Mouse (Mus musculus) neural tube, embryonic 11.5 days (tissue): ENCODE results near the gene Cd5. TPM values are rescaled to one million over a fixed set of nuclear protein-coding genes. Genes with fewer than 3 reads are reported as not detected.

ENCODE experiments used
- polyA plus RNA-seq: library from polyadenylated mRNA; unstranded; fragments of >200 nt; fragmentation: Nextera tagmentation; extraction: Ambion mirVana; gene quantifications from 2 replicates; pipeline ENCODE4 v1.2.1, GENCODE M21; 2014

Cd5 gene
- polyA plus RNA-seq, 1 experiment from 2014 or later, result 0.24 TPM

Other genes starting within 250 kb of the Cd5 start
- 64.5 and 68.0 TPM in 2 replicates for gene Cpsf7, start 213.7 kb downstream of the Cd5 start, polyA plus RNA-seq
- 66.7 and 68.1 TPM in 2 replicates for gene Sdhaf2, start 212.9 kb downstream of the Cd5 start, polyA plus RNA-seq
- 57.7 and 59.4 TPM in 2 replicates for gene Tmem216, start 182.8 kb downstream of the Cd5 start, polyA plus RNA-seq
- gene Cyb561a3, start 161.8 kb downstream of the Cd5 start, polyA plus RNA-seq, result 13.2 and 14.3 TPM in 2 replicates
- gene Tmem138, start 161.6 kb downstream of the Cd5 start, polyA plus RNA-seq, result 55.8 and 56.2 TPM in 2 replicates
- gene Ddb1, start 133.7 kb downstream of the Cd5 start, polyA plus RNA-seq, result 442 and 460 TPM in 2 replicates
- 21.2 and 22.7 TPM in 2 replicates for gene Tkfc, start 133.3 kb downstream of the Cd5 start, polyA plus RNA-seq
- gene Vwce, start 104.8 kb downstream of the Cd5 start, polyA plus RNA-seq, result 0.34 TPM in 2 replicates
- not detected in 2 replicates for gene Pga5, start 60.9 kb downstream of the Cd5 start, polyA plus RNA-seq
- gene Vps37c, start 50.3 kb downstream of the Cd5 start, polyA plus RNA-seq, result 34.3 and 34.4 TPM in 2 replicates
- not detected in 2 replicates for gene Cd6, start 91.1 kb upstream of the Cd5 start, polyA plus RNA-seq
- 0.09 and 0.53 TPM in 2 replicates for gene Slc15a3, start 100.7 kb upstream of the Cd5 start, polyA plus RNA-seq
- 82.6 and 85.5 TPM in 2 replicates for gene Tmem132a, start 130.9 kb upstream of the Cd5 start, polyA plus RNA-seq
- 49.4 and 49.5 TPM in 2 replicates for gene Tmem109, start 143.0 kb upstream of the Cd5 start, polyA plus RNA-seq
- gene Prpf19, start 156.2 kb upstream of the Cd5 start, polyA plus RNA-seq, result 47.3 and 56.8 TPM in 2 replicates
- not detected in 2 replicates for gene Zp1, start 181.6 kb upstream of the Cd5 start, polyA plus RNA-seq
- gene Ptgdr2, start 198.2 kb upstream of the Cd5 start, polyA plus RNA-seq, result not detected in 2 replicates
- 23.4 and 24.1 TPM in 2 replicates for gene Ccdc86, start 210.3 kb upstream of the Cd5 start, polyA plus RNA-seq
- not detected in 2 replicates for gene Ms4a10, start 235.7 kb upstream of the Cd5 start, polyA plus RNA-seq